Mouse (Mus musculus) forebrain, embryonic 12.5 days (tissue): ENCODE results near the gene Hes7. TPM values are rescaled to one million over a fixed set of nuclear protein-coding genes. Genes with fewer than 3 reads are reported as not detected.
"Not testable (repeated sequence)": the region's sequence is repeated elsewhere in the genome, so short reads cannot be mapped to it uniquely, and the experiment has no call there.

ENCODE experiments used
- ATAC-seq: fragments of 200-750 bp; cut with Nextera tagmentation; 2 replicates; pipeline ENCODE4 v1.8.0; 2017; ENCODE audit warnings: moderate TSS enrichment; ENCODE audit not compliant: low FRiP score
- H3K27ac ChIP-seq: fragments of 300-500 bp; sonication (generic); 2 replicates; pipeline ENCODE4 v1.5.1; 2016; ENCODE audit warnings: mild to moderate bottlenecking
- H3K27me3 ChIP-seq: fragments of 300-500 bp; sonication (generic); 2 replicates; pipeline ENCODE4 v1.6.1; 2016; ENCODE audit warnings: mild to moderate bottlenecking
- H3K36me3 ChIP-seq: fragments of 300-500 bp; sonication (generic); replicated peaks from 2 replicates; pipeline ENCODE4 v1.6.1; 2016; ENCODE audit warnings: mild to moderate bottlenecking
- H3K4me1 ChIP-seq: fragments of 300-500 bp; sonication (generic); 2 replicates; pipeline ENCODE4 v1.6.1; 2016
- H3K4me2 ChIP-seq: fragments of 300-500 bp; sonication (generic); 2 replicates; pipeline ENCODE4 v1.6.1; 2016; ENCODE audit warnings: mild to moderate bottlenecking, moderate library complexity
- H3K4me3 ChIP-seq: fragments of 300-500 bp; sonication (generic); replicated peaks from 2 replicates; pipeline ENCODE4 v1.5.1; 2016; ENCODE audit warnings: mild to moderate bottlenecking
- H3K9ac ChIP-seq: fragments of 300-500 bp; sonication (generic); 2 replicates; pipeline ENCODE4 v1.6.1; 2016; ENCODE audit warnings: mild to moderate bottlenecking
- H3K9me3 ChIP-seq: fragments of 300-500 bp; sonication (generic); 2 replicates; pipeline ENCODE4 v1.6.1; 2016
- WGBS: fragments of 180-500 bp; shearing (Covaris S2); methylation state at CpG from one replicate; pipeline ENCODE4 v1.1.7; 2016; 5-methylcytosine and 5-hydroxymethylcytosine counted together
- polyA plus RNA-seq: library from polyadenylated mRNA; unstranded; fragments of >200 nt; fragmentation: Nextera tagmentation; extraction: Ambion mirVana; gene quantifications from 2 replicates; pipeline ENCODE4 v1.2.1, GENCODE M21; 2016

The Hes7 gene
- polyA plus RNA-seq, 1 experiment from 2014 or later = 0.43 TPM

GRCm38 (mm10) chr11:69089616-69090290, 30.5 kb upstream of the Hes7 start:
- peak overlapping the region; percentile 95 for H3K4me3 ChIP-seq
- H3K4me1 ChIP-seq = peaks cover 30% of the 10 kb centered on the region
- peaks cover 21% of the 10 kb centered on the region for H3K36me3 ChIP-seq
- no peaks in the 10 kb centered on the region for H3K27me3 ChIP-seq
- H3K4me2 ChIP-seq = peak overlapping the region; percentile 98
- H3K27ac ChIP-seq = no peak overlapping the region; the same call in 1 of the 2 replicates
- H3K9ac ChIP-seq = peak overlapping the region; percentile 99
- 92% methylated on average over 12 of the region's 12 CpGs for WGBS
- H3K9me3 ChIP-seq = no peaks in the 10 kb centered on the region
- ATAC-seq = no peak

GRCm38 (mm10) chr11:69090367-69090766, 29.8 kb upstream of the Hes7 start:
- peaks cover 21% of the 10 kb centered on the region for H3K36me3 ChIP-seq
- WGBS = 73% methylated on average over 6 of the region's 6 CpGs
- no peak overlapping the region for H3K9ac ChIP-seq
- no peak overlapping the region for H3K4me3 ChIP-seq
- no peak for ATAC-seq
- H3K27ac ChIP-seq = 0 out of 2 replicates have a peak overlapping the region, but pooled peaks have one; percentile 31
- H3K4me1 ChIP-seq = peaks cover 34% of the 10 kb centered on the region
- no peaks in the 10 kb centered on the region for H3K27me3 ChIP-seq
- H3K4me2 ChIP-seq = peak overlapping the region; percentile 98; the same call in 1 of the 2 replicates
- H3K9me3 ChIP-seq = no peaks in the 10 kb centered on the region

- H3K27me3 ChIP-seq = no peaks in the 10 kb centered on the region
- H3K36me3 ChIP-seq = peaks cover 21% of the 10 kb centered on the region
- H3K4me3 ChIP-seq = no peak overlapping the region
- peaks cover 48% of the 10 kb centered on the region for H3K4me1 ChIP-seq
- no peak for ATAC-seq
- H3K9me3 ChIP-seq = no peaks in the 10 kb centered on the region
- no peak overlapping the region for H3K9ac ChIP-seq
- 70% methylated on average over 7 of the region's 7 CpGs for WGBS
- no peak overlapping the region for H3K4me2 ChIP-seq
- H3K27ac ChIP-seq = no peak overlapping the region
Observed at GRCm38 (mm10) chr11:69091566-69092385, 28.4 kb upstream of the Hes7 start.

GRCm38 (mm10) chr11:69092386-69092751, 27.8 kb upstream of the Hes7 start:
- 1% methylated on average over 3 of the region's 3 CpGs for WGBS

GRCm38 (mm10) chr11:69092871-69093270, 27.3 kb upstream of the Hes7 start:
- Histone ChIP-seq H3K36me3 (peaks cover 21% of the 10 kb centered on the region), H3K4me2 (no peak overlapping the region), H3K27ac (no peak overlapping the region), H3K4me1 (peaks cover 59% of the 10 kb centered on the region), H3K9me3 (no peaks in the 10 kb centered on the region), H3K4me3 (no peak overlapping the region), H3K9ac (no peak overlapping the region), H3K27me3 (no peaks in the 10 kb centered on the region)
- 88% methylated on average over 4 of the region's 4 CpGs for WGBS
- ATAC-seq = no peak

More at GRCm38 (mm10) chr11:69092386-69092751, 27.8 kb upstream of the Hes7 start:
- Histone ChIP-seq H3K4me1 (peaks cover 54% of the 10 kb centered on the region), H3K27me3 (no peaks in the 10 kb centered on the region), H3K4me2 (no peak overlapping the region), H3K9me3 (no peaks in the 10 kb centered on the region), H3K36me3 (peaks cover 21% of the 10 kb centered on the region), H3K27ac (no peak overlapping the region), H3K9ac (no peak overlapping the region), H3K4me3 (no peak overlapping the region)
- ATAC-seq = no peak

GRCm38 (mm10) chr11:69093856-69094255, 26.3 kb upstream of the Hes7 start:
- H3K27me3 ChIP-seq, H3K9ac ChIP-seq, H3K27ac ChIP-seq, H3K4me3 ChIP-seq, H3K9me3 ChIP-seq, H3K4me2 ChIP-seq, ATAC-seq: not testable (repeated sequence)
- Histone ChIP-seq H3K36me3 (peaks cover 21% of the 10 kb centered on the region), H3K4me1 (peaks cover 67% of the 10 kb centered on the region)
- WGBS = 90% methylated on average over 7 of the region's 7 CpGs

GRCm38 (mm10) chr11:69094697-69095429, 25.3 kb upstream of the Hes7 start, which contains the start of gene Per1:
TSS of gene Per1 (plus strand) at chr11:69095217.
- Histone ChIP-seq H3K27me3 (no peaks in the 10 kb centered on the region), H3K36me3 (peaks cover 19% of the 10 kb centered on the region), H3K4me1 (peaks cover 67% of the 10 kb centered on the region), H3K9ac (peak within 1 kb of the TSS; percentile 53), H3K27ac (peak within 1 kb of the TSS; percentile 66), H3K4me2 (peak within 1 kb of the TSS; percentile 72), H3K4me3 (peak within 1 kb of the TSS; percentile 45), H3K9me3 (no peaks in the 10 kb centered on the region)
- ATAC-seq = peak; percentile 93
- under 1% methylated on average over 37 of the region's 37 CpGs for WGBS

- Histone ChIP-seq H3K27me3 (no peaks in the 10 kb centered on the region), H3K4me1 (peaks cover 67% of the 10 kb centered on the region), H3K4me2 (peak overlapping the region; percentile 72), H3K9ac (peak overlapping the region; percentile 53), H3K4me3 (peak overlapping the region; percentile 45), H3K36me3 (peaks cover 12% of the 10 kb centered on the region), H3K9me3 (no peaks in the 10 kb centered on the region), H3K27ac (peak overlapping the region; percentile 63)
- 4% methylated on average over 27 of the region's 27 CpGs for WGBS
- no peak for ATAC-seq
Observed at GRCm38 (mm10) chr11:69095511-69096231, 24.5 kb upstream of the Hes7 start.

GRCm38 (mm10) chr11:69096360-69096986, 23.7 kb upstream of the Hes7 start:
- no peaks in the 10 kb centered on the region for H3K27me3 ChIP-seq
- peak overlapping the region; percentile 72 for H3K4me2 ChIP-seq
- ATAC-seq = no peak
- peaks cover 14% of the 10 kb centered on the region for H3K36me3 ChIP-seq
- H3K9ac ChIP-seq = peak overlapping the region; percentile 44
- 12% methylated on average over 9 of the region's 9 CpGs for WGBS
- H3K9me3 ChIP-seq = no peaks in the 10 kb centered on the region
- peak overlapping the region; percentile 45 for H3K4me3 ChIP-seq
- peaks cover 69% of the 10 kb centered on the region for H3K4me1 ChIP-seq
- H3K27ac ChIP-seq = peak overlapping the region; percentile 87

- Histone ChIP-seq H3K9ac (peak overlapping the region; percentile 44), H3K36me3 (peaks cover 16% of the 10 kb centered on the region), H3K4me2 (peak overlapping the region; percentile 72), H3K27ac (peak overlapping the region; percentile 87), H3K27me3 (no peaks in the 10 kb centered on the region), H3K4me1 (peaks cover 69% of the 10 kb centered on the region), H3K4me3 (peak overlapping the region; percentile 29), H3K9me3 (no peaks in the 10 kb centered on the region)
- peak; percentile 15; the same call in 1 of the 2 replicates for ATAC-seq
- WGBS = 2% methylated on average over 29 of the region's 29 CpGs
Observed at GRCm38 (mm10) chr11:69096987-69097900, 23.0 kb upstream of the Hes7 start.
